Mouse (Mus musculus) CD4-positive, CD25-positive, alpha-beta regulatory T cell, adult 4 months (primary cell): ENCODE measurements around the gene Ctdsp1. TPM values are rescaled to one million over a fixed set of nuclear protein-coding genes. Genes with fewer than 3 reads are reported as not detected.
"Not testable (repeated sequence)": the region's sequence is repeated elsewhere in the genome, so short reads cannot be mapped to it uniquely, and the experiment has no call there.

Experiments
- ATAC-seq: one replicate; pipeline ENCODE4 v1.8.0; 2017
- polyA plus RNA-seq, 2 experiments: library from polyadenylated mRNA; unstranded; fragments of 100-300 nt; shearing (Covaris generic); gene quantifications; one replicate each; pipeline ENCODE4 v1.2.1; 2017

Gene Ctdsp1
- polyA plus RNA-seq, 2 experiments from 2014 or later = 39.8 to 48.3 TPM

DNA sequence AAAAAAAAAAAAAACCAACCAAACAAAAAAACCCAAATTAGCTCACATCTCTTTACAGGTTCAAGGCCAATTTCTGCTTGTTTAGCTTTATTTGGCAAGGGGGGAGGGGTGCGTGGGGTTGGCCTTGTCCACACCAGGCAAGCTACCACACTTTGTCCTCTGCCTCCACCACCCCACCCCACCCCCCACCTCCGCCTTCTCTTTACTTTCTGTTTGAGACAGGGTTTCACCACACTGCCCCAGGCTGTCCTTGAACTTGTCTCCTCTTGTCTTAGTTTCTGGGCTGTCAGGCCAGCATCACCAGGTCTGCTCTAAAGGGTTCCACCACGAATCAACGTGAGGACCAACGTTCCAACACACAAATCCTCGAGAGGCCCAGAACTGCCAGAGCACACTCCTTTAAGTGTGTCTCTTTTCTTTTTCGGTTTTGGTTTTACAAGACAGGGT, 12.2 kb upstream of the Ctdsp1 start:
- peak; percentile 23 for ATAC-seq

DNA sequence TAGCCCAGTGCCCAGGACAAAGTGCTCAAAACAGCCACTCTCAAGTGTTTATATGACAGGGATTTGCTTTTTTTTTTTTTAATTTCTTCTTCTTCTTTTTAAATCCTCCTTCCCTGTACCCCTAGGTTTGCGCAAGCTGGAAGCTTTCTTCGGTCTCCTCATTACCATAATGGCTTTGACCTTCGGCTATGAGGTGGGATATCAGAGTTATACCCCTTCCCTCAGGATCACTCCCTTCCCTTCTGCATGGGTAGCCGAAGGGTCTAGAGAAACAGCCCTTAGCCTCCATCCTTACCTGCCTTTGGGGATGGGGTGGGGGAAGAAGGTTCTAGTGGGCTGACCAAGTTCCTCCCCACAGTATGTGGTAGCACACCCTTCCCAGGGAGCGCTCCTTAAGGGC, 10.8 kb upstream of the Ctdsp1 start:
- ATAC-seq = no peak

DNA sequence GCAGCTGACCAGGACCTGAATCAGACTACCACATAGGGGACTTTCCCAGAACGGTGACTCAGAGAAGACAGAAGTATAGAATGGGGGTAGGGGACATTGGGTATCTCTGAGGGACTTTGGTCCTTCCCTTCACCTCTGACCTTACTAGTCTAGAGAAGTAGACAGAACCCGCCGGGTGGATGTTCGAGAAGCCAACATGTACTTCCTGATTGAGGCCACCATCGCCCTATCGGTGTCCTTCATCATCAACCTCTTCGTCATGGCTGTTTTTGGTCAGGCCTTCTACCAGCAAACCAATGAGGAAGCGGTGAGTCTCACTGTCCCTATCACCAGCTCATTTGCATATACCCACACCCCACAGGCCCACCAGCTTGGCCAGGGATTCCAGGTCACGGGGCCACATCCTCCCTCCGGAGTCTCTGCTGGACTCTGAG, 9.7 kb upstream of the Ctdsp1 start:
- peak; percentile 19 for ATAC-seq

DNA sequence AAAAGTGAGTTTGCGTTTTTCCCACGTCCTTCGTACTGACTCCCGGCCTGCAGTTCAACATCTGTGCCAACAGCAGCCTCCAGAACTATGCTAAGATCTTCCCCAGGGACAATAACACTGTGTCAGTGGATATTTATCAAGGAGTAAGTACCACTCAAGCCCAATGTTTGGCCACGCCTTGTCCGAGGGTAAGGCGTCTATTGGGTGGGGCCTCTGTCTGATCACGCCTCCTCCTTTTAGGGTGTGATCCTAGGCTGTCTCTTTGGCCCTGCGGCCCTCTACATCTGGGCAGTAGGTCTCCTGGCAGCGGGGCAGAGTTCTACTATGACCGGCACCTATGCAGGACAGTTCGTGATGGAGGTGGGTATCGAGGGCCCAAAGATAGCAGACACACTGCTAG, 7.9 kb upstream of the Ctdsp1 start:
- ATAC-seq = no peak

DNA sequence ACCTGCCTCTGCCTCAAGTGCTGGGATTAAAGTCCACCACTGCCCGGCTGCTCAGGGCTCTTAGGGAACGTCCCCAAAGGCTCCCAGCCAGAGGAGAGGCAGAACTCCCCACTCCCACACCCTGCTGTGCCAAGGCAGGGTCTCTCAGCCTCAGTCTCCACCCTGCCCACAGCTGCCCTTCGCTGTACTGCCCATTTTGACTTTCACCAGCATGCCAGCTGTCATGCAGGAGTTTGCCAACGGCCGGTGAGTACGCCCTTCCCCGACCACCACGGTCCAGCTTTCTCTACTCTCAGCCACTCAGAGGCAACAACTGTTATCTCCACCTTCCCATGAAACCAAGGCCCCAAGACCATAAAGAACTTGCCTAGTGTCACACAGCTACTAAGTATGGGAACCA, 6.8 kb upstream of the Ctdsp1 start:
- ATAC-seq = no peak

DNA sequence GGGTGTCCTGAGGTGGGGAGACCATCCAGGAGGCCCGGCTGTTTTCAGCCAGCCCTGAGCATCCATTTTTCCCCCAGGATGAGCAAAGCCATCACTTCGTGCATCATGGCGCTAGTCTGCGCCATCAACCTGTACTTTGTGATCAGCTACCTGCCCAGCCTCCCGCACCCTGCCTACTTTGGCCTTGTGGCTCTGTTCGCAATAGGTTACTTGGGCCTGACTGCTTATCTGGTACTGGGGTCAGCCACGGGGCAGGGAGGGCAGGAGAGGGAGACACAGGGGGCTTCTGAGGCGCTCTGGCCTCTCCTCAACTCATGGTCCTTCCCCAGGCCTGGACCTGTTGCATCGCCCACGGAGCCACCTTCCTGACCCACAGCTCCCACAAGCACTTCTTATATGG, 6.2 kb upstream of the Ctdsp1 start:
- ATAC-seq = no peak

DNA sequence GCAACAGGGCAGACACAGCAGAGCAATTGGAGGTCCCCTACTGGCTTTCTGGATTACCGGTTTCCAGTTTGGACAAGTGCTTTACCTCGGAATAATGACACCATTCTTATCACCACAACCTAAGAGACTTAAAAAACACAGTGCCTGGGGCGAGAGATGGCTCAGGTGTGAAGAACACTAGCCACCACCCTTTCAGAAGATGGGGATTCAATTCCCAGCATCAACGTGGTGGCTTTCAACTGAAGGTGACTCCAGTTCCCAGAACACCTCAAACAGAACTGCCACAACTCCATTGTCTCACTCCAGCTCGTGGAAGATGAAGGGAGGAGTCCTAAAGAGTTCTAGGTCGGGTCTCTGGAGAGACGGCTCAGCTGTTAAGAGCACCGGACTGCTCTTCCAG, 5.8 kb upstream of the Ctdsp1 start:
- no peak for ATAC-seq

DNA sequence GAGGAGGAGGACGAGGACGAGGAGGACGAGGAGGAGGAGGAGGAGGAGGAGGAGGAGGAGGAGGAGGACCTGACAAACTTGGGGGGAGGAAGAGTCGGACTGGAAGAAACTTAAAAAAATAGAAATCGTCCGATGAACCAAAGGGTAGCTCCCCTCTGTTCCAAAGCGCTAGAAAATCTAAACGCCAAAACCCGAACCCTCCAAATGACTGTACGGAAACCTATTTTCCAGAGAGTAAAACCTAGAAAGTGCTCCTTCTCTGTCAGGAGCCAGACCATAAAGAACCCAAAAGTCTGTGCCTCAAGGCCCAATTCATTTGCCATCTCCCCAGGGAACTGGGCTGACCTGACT, 5.0 kb upstream of the Ctdsp1 start:
- ATAC-seq = peak; percentile 2

DNA sequence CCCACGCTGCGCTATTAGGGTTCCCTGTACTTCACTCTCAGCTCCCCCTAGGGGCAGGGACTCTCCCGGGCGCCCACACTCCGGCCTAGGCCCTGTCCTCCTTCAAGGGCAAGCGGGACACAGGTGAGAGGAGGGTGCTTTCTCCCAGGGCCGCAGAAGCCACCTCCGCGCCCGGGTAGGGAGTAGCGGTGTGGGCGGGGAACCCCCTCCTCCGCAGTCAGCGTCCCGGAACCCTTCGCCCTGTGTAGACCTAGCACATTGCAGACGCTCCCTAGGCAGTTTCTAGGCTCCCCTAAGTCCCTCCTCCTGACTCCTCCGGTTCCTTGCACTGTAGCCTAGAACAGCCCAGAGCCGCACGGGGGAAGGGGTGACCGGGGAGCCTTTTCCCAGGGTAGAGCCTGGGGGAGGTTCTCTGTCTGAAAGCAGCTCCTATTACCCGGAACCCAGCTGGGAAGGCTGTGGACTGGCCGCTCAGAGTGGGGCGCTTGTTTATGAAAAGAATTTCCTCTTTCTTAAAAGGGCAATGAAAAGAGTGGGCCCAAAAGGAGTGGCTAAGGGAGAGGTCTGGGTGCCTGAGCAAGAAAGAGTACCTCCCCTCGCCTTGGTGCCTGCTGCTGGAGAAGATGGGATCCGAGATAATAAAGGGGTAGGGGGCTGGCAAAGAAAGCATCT, 4.5 kb upstream of the Ctdsp1 start:
- ATAC-seq = peak; percentile 72

DNA sequence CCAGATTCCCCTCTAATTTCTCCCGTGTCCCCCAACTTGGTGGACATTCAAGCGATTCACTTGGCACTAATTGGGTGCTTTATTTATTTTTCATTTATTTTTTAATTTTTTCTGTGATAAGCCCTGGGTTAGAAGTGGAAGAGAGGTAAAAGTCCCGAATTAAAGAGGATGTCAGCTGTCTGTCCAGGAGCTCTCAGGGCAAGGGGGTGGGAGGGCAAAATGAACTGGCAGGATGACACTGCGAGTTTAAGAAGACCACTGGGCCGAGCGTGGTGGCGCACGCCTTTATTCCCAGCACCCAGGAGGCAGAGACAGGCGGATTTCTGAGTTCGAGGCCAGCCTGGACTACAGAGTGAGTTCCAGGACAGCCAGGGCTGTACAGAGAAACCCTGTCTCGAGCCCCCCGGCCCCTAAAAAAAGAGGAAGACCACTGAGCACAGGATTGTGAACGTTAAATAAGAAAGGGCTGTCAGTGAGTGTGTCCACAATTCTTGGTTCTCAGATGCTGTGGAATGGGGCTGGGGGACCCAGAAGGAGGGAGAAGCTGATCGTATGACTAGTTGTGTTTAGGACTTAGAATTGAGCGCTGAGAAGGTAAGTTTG, 3.8 kb upstream of the Ctdsp1 start:
- ATAC-seq = no peak

DNA sequence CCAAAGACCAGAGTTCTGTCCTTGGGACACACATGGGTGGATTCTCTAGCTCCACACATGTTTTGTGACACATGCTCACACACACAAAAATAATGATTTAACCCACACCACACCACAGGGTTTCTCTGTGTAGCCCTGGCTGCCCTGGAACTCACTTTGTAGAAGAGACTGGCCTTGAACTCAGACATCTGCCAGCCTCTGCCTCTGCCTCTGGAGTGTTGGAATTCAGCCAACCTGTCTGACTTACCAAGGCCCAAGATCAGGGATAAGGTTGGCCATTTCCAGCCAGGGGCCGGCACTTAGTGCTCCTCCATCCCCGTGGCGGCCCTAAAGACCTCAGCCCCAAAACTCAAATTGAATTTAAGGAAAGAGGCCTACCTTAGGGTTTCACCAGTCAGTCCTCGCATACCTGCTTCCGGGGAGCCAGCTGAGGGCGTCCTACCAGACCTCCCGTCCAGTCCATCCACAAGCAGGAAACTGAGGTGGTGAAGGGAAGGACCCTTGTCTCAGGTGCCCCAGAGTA, 2.9 kb upstream of the Ctdsp1 start:
- no peak for ATAC-seq

DNA sequence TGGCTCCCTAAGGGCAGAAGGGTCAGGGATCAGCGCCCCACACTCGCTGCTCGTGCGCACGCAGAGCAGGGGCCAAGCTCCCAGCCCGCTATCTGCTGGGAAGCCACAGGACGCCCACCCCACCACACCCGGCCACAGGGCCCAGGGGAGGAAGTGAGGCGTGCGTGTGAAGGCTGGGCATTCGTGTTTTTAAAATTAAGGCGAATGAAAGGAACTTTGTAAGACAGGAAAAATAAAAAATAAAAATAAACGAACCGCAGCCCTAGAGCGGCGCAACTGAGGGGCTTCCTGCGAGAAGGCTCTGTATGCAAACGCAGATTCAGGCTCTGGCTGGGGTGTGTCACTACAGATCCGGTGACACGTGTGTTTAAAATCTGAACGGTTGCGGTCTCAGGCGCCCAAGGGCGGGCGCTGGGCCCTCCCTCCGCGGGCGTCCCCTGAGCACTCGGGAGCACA, 1.4 kb upstream of the Ctdsp1 start:
- ATAC-seq = peak; percentile 39

DNA sequence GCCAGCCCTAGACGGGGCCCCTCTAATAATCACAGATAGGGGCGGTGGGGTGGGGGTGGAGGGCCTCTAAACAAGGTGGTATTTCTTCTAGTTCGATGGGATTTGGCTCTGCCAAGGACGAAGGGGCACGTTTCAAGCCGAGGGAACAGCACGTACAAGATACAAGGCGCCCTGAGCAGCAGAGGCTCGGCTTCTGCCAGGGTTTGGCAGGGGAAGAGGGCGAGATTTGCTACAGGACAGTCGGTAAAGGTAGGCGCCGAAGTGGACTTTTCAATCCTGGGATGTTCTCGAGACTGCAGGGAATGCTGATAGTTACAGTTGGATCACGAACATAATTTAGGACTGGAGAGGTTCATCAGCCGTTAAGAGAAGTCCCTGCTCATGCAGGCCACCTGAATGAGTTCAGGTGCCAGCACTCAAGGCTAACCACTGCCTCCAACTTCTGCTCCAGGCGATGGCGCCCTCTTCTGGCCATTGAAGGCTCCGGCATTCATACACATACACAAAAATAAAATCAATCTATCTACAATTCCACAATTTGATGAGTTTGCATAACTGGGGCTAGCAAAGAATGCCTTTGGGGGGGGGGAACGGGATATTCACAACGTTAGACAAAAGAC, 912 bp upstream of the Ctdsp1 start:
- ATAC-seq = peak; percentile 10

DNA sequence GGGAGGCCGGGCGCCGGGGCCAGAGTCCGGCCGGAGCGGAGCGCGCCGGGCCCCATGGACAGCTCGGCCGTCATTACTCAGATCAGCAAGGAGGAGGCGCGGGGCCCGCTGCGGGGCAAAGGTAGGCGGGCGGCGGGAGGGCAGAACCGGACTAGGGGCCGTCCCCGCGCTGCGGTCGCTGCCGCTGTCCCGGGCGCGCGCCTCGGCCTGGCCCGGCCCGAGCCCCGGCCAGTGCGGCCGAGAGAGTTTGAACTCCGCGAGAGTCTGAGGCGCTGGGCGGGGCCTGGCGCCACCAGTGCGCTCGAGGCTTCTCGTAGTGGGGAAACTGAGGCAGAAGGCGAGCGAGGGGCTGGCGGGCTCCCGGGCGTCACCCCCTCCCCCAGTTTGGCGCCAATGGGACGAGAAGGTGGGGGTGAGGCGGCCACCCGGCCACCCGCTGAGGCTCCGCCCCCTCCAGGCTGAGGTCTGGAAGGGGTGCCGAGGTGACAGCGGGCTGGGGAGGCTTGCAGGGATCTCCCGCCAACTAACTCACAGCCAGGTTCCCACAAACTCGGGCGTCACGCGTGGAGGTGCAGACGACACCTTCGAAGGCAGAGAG, 634 bp downstream of the Ctdsp1 start:
- ATAC-seq = peak; percentile 11

DNA sequence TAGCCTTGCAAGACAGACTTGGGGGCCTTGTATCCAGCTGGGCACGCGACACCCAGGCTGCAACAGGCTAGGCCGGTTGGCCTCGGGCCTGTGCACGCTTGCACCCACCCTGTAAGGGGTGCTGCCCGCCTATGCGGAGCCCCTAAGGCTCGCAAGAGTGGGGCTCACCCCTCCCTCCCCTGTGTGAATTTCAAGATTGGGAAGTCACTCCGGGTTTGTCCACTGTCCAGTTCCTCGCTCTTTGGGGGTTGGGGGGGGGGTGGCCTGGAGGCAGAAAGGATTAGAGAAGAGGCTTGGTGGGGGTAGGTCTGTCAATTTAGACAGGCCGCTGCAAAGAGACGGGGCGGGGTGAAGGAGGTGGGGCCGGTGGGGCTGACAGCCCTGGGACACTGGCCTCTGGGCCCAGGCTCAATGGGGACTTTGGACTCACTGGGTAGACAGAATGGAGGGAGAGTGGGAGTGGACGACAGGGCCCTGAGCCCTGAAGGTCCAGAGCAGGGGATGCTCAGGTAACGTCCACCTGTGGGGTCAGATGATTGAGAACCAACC, 1.2 kb downstream of the Ctdsp1 start:
- no peak for ATAC-seq

DNA sequence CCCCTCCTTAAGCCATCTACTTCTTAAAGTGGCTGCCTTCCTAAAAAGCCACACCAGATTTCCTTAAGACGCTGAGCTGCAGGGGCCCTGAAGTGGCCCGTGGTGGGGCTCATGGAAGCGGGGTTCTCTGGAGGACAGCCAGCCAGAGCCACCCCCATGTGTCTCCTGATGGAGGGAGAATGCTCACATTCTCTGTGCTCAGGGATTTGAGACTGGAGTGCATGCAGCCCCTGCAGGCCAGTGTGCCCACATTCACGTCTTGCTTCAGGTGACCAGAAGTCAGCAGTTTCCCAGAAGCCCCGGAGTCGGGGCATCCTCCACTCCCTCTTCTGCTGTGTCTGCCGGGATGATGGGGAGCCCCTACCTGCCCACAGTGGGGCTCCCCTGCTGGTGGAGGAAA, 1.7 kb downstream of the Ctdsp1 start:
- no peak for ATAC-seq

DNA sequence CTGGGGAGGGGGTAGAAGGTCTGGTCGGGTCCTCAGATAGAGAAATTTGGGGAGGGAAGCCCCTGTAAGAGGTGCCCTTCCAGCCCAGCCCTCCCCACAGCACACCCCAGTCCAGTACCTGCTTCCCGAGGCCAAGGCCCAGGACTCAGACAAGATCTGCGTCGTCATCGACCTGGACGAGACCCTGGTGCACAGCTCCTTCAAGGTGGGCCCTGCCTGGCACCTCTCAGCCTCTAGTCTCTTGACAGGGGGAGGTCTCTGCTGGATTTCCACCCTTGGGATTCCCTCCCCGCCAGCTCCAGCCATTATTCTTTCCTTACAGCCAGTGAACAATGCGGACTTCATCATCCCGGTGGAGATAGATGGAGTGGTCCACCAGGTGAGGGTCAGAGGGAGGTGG, 2.4 kb downstream of the Ctdsp1 start:
- no peak for ATAC-seq

DNA sequence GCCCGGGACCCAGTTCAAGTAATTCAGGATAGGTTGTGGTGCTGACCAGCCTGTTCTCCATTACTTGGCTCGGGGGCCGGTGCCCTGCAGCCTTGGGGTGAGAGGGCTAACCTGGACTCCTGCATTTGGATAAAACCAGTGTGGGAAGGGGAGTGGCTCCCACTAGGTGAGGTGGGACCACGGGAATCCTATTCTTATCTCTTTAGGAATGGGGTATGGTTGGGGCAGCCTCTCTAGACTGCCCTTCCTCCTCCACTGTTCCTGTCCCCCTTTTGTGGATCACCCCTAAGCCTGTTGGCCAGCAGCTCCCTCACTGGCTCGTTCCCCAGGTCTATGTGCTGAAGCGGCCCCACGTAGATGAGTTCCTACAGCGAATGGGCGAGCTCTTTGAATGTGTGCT, 3.0 kb downstream of the Ctdsp1 start:
- no peak for ATAC-seq

DNA sequence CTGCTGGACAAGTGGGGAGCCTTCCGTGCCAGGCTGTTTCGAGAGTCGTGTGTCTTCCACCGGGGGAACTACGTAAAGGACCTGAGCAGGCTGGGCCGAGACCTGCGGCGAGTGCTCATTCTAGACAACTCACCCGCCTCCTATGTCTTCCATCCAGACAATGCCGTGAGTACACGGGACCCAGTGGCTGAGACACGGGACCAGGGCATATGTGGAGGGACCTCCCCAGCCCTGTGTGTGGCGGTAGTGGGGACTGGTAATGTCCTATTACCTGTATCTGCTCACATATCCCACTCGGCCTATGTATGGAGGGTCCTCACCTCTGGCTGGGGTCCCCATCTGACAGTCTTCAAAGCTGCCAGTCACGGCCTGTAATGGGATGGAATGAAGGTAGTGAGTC, 3.5 kb downstream of the Ctdsp1 start:
- ATAC-seq = no peak

DNA sequence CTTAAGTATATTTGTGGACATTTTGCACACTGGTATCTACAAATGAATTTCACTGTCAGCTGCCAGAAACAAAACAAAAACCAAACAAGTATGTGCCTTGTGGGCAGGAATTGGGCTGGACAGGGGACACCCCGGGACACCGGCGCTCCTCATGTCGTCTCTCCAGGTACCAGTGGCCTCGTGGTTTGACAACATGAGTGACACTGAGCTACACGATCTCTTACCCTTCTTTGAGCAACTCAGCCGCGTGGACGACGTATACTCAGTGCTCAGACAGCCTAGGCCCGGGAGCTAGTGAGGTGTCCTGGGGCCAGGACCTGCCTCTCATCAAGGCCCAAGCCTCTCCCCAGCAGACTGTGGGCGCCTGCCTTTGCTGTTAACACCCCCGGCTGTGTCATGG, 4.0 kb downstream of the Ctdsp1 start:
- no peak for ATAC-seq

DNA sequence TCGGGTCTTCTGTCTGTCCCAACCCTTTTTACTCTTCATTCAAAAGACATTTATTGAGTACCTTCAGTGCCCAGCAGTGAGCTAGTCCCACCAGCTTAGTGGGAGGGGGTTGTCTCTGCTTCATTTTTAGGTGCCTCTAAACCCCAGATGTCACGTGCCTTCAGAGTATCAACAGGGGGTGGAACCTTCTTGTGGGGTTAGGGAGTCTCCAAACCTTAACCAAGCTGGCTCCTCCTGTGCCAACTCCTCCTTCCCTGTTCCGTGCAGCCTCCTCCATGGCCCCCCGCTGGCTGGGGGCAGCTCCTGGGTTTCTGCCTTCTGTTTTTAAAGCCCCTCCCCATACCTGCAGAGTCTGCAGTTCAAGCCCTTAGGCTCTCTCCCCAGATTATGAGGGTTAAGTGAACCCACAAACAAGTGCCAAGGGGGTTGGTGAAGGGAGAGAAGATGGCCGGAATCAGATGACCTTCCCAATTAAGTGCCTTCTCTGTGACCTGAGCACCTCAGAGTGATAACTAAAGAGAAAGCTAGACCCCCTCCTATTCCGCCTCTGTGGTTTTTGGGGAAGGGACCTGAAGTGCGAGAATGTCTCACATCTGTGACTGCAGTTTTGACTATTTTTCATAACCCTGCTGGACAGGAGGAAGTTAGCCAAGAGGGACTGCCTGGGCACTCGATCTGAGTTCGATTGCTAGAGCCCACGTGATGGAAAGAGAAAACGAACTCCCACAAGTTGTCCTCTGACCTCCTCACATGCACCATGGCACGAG, 5.3 kb downstream of the Ctdsp1 start:
- not testable (repeated sequence) for ATAC-seq

DNA sequence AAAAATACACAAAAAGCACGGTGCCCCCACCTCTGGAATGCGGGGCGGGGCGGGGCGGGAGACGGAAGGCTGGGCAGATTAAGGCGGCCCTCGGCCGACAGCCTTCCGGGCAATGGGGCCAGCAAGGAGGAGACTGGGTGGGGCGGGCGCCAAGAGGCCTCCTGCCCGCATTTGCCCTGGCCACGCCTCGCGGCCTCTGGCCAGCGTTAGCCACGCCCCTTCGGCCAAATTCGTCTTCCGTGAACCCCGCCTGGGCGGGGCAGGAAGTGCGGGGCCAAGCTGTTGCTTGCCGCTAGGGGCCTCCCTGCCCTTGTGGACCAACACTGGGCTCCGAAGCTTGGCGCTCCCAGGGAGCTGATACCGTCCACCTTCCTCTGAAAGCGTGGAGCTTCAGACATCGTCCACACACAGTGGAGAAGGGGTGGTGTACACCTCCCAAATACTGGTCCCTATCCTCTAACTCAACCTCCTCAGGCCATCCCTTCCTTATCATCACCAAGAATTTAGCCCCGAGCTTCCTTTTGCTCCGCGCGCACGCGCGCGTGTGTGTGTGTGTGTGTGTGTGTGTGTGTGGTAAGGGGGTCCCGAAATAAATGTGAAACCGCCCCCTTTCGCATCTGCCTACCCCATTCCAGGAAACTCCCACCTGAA, 6.1 kb downstream of the Ctdsp1 start:
- ATAC-seq = peak; percentile 75
